Mouse (Mus musculus): ENCODE data around the gene Npy2r. TPM values are rescaled to one million over a fixed set of nuclear protein-coding genes. Genes with fewer than 3 reads are reported as not detected.

The Npy2r gene
- polyA plus RNA-seq, 1 experiment from 2014 or later = 3.3 TPM

Other genes starting within 250 kb of the Npy2r start
- 68.3 and 96.6 TPM in 2 replicates for gene Map9, start 190.0 kb downstream of the Npy2r start, polyA plus RNA-seq (2014; fragmentation: Nextera tagmentation; extraction: Ambion mirVana)